Mouse (Mus musculus): Measurements from ENCODE around the gene Gga1. TPM values are rescaled to one million over a fixed set of nuclear protein-coding genes. Genes with fewer than 3 reads are reported as not detected.

Gga1 gene
- polyA plus RNA-seq, 1 experiment from 2014 or later = 29.3 TPM

DNA sequence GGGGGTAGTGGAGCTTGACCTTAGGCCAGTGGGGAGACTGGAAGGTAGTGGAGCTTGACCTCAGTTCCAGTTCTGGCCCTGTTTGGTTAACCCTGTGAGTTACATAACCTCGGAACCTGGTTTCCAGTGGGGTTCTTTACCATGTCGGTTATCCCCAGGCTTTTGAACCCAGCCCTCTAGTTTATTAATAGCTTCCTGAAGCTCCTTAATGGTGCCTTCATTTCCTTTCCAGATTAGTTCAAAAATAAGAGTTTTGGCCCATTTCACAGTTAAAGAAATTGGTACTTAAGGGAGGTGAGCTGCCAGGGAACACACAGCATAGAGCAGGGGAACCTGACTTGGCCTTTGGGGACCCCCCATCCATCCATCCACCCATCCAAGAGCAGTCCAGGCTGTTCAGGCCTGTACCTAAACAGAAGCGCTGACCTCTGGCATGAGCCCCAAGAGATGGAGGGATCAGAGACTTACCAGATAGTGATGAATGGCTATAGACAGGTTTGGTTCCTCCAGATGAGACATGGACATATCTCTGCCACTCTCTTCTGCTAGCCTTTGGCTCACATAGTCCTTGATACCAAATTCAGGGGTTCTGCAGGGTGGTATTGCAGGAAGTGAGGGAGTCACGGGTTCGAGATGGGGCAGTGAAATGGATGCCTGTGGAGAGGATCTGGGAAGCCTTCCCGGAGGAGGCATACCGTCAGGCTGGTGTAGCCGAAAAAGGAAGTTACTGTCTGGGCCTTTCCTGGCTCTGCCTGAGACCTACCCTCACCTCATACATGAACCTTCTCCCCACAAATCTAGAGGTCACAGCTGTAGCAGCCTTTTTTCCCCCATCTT lies 38.1 kb downstream of the Gga1 start:
- H3K4me3 ChIP-seq (ENCODE audit: low read depth, low read length) = peak overlapping the region; percentile 72
- peak overlapping the region; percentile 86 for H3K9ac ChIP-seq (ENCODE audit: low read depth, low read length)
- no peaks in the 10 kb centered on the region for H3K27me3 ChIP-seq (ENCODE audit: control insufficient read depth, insufficient read depth, low read length)
- peak overlapping the region; percentile 99 for H3K4me2 ChIP-seq
- peaks cover 22% of the 10 kb centered on the region for H3K4me1 ChIP-seq (ENCODE audit: control insufficient read depth, insufficient read depth, low read length)
- no peaks in the 10 kb centered on the region for H3K9me3 ChIP-seq (replicated peaks; ENCODE audit: control insufficient read depth, low read length)
- no peak for ATAC-seq (replicated peaks; ENCODE audit: insufficient number of reproducible peaks, low FRiP score, low TSS enrichment)
- WGBS (ENCODE audit: insufficient replicate concordance) = 50% methylated on average over 8 of the region's 8 CpGs
- H3K27ac ChIP-seq (ENCODE audit: low read depth, low read length) = no peak overlapping the region
- H3K36me3 ChIP-seq (ENCODE audit: control insufficient read depth, insufficient read depth, low read length) = peaks cover 5% of the 10 kb centered on the region; the same call in 1 of the 2 replicates

DNA sequence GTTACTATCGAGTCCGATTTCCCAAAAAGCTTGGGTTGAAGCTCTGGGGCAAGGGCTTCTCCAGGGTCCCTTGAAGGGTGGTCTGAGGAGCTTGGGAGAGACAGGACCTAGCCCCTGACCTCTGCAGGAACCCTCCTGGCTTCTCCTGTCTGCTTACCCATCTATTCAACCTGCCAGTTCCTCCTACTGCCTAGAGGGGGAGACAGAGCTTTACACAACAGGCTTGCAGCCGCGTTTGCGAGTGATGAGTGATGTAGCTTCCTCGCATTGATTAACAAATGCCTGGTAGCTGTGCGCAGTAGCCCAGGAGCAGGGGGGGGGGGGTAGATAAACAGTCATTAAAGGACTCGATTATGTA lies 38.6 kb downstream of the Gga1 start:
- ATAC-seq (replicated peaks; ENCODE audit: insufficient number of reproducible peaks, low FRiP score, low TSS enrichment) = no peak

DNA sequence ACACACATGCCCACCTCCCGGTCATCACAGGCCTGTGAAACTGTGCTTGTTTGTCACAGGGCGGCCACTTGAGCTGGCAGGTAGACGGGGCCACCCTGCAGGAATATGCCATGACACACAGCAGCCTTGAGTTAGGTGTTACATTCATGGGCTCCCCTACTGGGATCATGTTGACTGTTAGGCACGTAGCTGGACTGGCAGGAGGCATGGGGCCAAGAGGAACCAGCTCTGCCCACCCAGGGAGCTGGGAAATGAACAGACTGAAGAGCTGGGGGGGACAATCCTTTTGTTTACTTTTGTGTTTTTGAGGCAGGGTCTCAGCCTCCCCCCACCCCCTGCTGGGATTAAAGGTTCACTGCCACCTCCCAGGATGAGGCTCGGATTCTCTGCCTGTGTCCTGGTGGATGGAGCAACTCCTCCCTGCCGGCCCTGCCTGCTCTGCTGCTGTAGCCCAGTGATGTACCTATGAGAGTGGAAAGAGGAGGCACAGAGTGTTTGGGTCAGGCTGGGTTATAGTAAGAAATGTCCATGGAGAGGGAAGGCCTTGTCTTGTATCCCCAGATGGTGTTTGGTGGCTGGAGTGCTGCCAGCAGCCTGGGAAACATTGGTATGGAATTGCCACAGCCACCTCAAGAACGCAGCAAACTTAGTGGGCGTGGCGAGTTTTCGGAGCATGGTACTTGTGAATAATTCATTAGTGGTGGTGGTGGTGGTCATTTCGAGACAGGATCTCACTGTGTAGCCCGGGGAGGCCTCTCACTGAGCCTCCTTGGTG lies 39.2 kb downstream of the Gga1 start:
- Histone ChIP-seq H3K9me3 (replicated peaks; ENCODE audit: control insufficient read depth, low read length) (no peaks in the 10 kb centered on the region), H3K4me3 (ENCODE audit: low read depth, low read length) (peak overlapping the region; percentile 17; the same call in 1 of the 2 replicates), H3K36me3 (ENCODE audit: control insufficient read depth, insufficient read depth, low read length) (peaks cover 2% of the 10 kb centered on the region; the same call in 1 of the 2 replicates), H3K27ac (ENCODE audit: low read depth, low read length) (no peak overlapping the region), H3K27me3 (ENCODE audit: control insufficient read depth, insufficient read depth, low read length) (no peaks in the 10 kb centered on the region), H3K4me1 (ENCODE audit: control insufficient read depth, insufficient read depth, low read length) (peaks cover 22% of the 10 kb centered on the region), H3K4me2 (peak overlapping the region; percentile 99), H3K9ac (ENCODE audit: low read depth, low read length) (no peak overlapping the region)
- ATAC-seq (replicated peaks; ENCODE audit: insufficient number of reproducible peaks, low FRiP score, low TSS enrichment) = no peak
- WGBS (ENCODE audit: insufficient replicate concordance) = 66% methylated on average over 12 of the region's 12 CpGs

More for the DNA sequence above, 38.6 kb downstream of the Gga1 start:
- no peaks in the 10 kb centered on the region for H3K27me3 ChIP-seq (ENCODE audit: control insufficient read depth, insufficient read depth, low read length)
- no peaks in the 10 kb centered on the region for H3K9me3 ChIP-seq (replicated peaks; ENCODE audit: control insufficient read depth, low read length)
- 3% methylated on average over 8 of the region's 8 CpGs for WGBS (ENCODE audit: insufficient replicate concordance)
- H3K4me3 ChIP-seq (ENCODE audit: low read depth, low read length) = peak overlapping the region; percentile 17; the same call in 1 of the 2 replicates
- H3K9ac ChIP-seq (ENCODE audit: low read depth, low read length) = no peak overlapping the region
- H3K4me2 ChIP-seq = peak overlapping the region; percentile 99
- H3K36me3 ChIP-seq (ENCODE audit: control insufficient read depth, insufficient read depth, low read length) = peaks cover 2% of the 10 kb centered on the region; the same call in 1 of the 2 replicates
- H3K27ac ChIP-seq (ENCODE audit: low read depth, low read length) = no peak overlapping the region
- peaks cover 22% of the 10 kb centered on the region for H3K4me1 ChIP-seq (ENCODE audit: control insufficient read depth, insufficient read depth, low read length)

DNA sequence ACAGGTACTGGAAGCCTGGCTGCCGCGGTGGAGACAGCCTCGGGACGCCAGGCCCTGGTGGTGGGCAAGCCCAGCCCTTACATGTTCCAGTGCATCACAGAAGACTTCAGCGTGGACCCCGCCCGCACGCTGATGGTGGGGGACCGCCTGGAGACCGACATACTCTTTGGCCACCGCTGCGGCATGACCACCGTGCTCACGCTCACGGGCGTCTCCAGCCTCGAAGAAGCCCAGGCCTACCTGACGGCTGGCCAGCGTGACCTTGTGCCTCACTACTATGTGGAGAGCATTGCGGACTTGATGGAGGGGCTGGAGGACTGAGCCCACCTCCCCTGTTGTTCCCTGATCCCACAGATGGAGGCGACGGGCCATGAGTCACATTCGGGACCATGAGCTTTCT lies 41.1 kb downstream of the Gga1 start:
- no peaks in the 10 kb centered on the region for H3K9me3 ChIP-seq (replicated peaks; ENCODE audit: control insufficient read depth, low read length)
- WGBS (ENCODE audit: insufficient replicate concordance) = 94% methylated on average over 23 of the region's 23 CpGs
- no peak overlapping the region for H3K27ac ChIP-seq (ENCODE audit: low read depth, low read length)
- no peak overlapping the region for H3K9ac ChIP-seq (ENCODE audit: low read depth, low read length)
- H3K4me2 ChIP-seq = no peak overlapping the region
- H3K4me1 ChIP-seq (ENCODE audit: control insufficient read depth, insufficient read depth, low read length) = peaks cover 22% of the 10 kb centered on the region
- H3K4me3 ChIP-seq (ENCODE audit: low read depth, low read length) = no peak overlapping the region
- H3K36me3 ChIP-seq (ENCODE audit: control insufficient read depth, insufficient read depth, low read length) = no peaks in the 10 kb centered on the region
- no peaks in the 10 kb centered on the region for H3K27me3 ChIP-seq (ENCODE audit: control insufficient read depth, insufficient read depth, low read length)
- ATAC-seq (replicated peaks; ENCODE audit: insufficient number of reproducible peaks, low FRiP score, low TSS enrichment) = no peak

DNA sequence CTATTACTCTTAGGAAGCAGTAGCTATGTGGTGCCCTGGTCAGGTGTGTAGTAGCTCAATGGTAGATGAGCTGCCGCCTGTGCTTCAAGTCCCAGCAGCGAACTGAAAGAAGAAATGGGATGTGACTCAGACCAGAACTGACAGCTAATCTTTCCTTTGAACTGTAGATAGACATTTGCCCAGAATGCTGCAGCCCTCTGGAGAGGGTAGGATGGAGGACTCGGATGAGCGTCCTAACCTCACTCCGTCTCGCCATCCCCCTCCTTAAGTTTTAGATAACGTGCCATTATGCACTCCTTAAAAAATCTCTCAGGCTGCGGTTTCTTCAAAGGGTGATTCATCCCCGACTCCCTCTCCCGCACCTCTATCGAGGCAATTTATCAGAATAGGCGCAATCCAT lies 42.9 kb downstream of the Gga1 start:
- peaks cover 12% of the 10 kb centered on the region for H3K4me1 ChIP-seq (ENCODE audit: control insufficient read depth, insufficient read depth, low read length)
- no peaks in the 10 kb centered on the region for H3K36me3 ChIP-seq (ENCODE audit: control insufficient read depth, insufficient read depth, low read length)
- 63% methylated on average over 12 of the region's 12 CpGs for WGBS (ENCODE audit: insufficient replicate concordance)
- no peak for ATAC-seq (replicated peaks; ENCODE audit: insufficient number of reproducible peaks, low FRiP score, low TSS enrichment)
- H3K4me3 ChIP-seq (ENCODE audit: low read depth, low read length) = no peak overlapping the region
- no peak overlapping the region for H3K9ac ChIP-seq (ENCODE audit: low read depth, low read length)
- H3K4me2 ChIP-seq = no peak overlapping the region
- H3K27me3 ChIP-seq (ENCODE audit: control insufficient read depth, insufficient read depth, low read length) = no peaks in the 10 kb centered on the region
- H3K9me3 ChIP-seq (replicated peaks; ENCODE audit: control insufficient read depth, low read length) = no peaks in the 10 kb centered on the region
- no peak overlapping the region for H3K27ac ChIP-seq (ENCODE audit: low read depth, low read length)

DNA sequence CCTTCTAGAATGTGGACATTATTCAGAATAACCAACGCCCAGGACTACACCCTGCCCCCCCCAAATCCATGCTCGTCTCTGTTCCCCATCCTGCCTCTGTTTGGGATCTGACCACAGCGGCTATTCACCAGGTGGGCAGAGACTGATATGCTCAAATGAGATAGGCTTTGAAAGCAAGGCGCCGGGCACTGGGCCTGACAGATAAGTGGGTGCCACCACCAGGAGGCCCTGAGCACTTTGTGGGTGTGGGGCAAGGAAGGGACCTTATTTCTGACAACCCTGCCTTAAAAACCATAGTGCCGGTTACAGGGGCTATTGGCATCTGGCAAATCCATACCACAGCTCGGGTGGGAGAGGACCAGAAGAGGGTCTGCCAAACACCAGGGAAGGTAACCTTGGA lies 45.7 kb downstream of the Gga1 start:
- Histone ChIP-seq H3K27ac (ENCODE audit: low read depth, low read length) (peak overlapping the region; percentile 65), H3K4me1 (ENCODE audit: control insufficient read depth, insufficient read depth, low read length) (peaks cover 28% of the 10 kb centered on the region), H3K9ac (ENCODE audit: low read depth, low read length) (no peak overlapping the region; the same call in 1 of the 2 replicates), H3K4me2 (peak overlapping the region; percentile 33), H3K4me3 (ENCODE audit: low read depth, low read length) (no peak overlapping the region), H3K9me3 (replicated peaks; ENCODE audit: control insufficient read depth, low read length) (no peaks in the 10 kb centered on the region), H3K36me3 (ENCODE audit: control insufficient read depth, insufficient read depth, low read length) (no peaks in the 10 kb centered on the region), H3K27me3 (ENCODE audit: control insufficient read depth, insufficient read depth, low read length) (no peaks in the 10 kb centered on the region)
- ATAC-seq (replicated peaks; ENCODE audit: insufficient number of reproducible peaks, low FRiP score, low TSS enrichment) = peak; percentile 52; the same call in 1 of the 2 replicates
- WGBS (ENCODE audit: insufficient replicate concordance) = 63% methylated on average over 7 of the region's 7 CpGs

DNA sequence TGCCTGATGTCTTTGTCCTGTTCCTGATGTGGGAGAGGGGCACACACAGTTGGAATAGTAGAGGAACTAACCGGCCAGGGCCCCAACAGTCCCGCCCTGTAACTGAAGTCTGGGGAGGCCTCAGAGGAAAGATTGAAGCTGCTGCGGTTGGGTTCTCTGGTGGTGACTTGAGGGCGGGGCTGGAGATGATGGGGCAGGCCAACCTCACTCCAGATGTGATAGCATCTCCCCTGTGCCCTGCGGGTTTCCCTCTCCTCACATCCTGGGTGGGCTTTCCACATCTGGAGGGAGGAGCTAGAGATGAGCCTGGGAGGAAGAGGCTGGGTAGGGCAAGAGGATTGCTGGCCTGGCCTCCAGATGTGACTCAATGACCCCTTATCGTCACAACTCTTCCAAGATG lies 46.6 kb downstream of the Gga1 start:
- Histone ChIP-seq H3K36me3 (ENCODE audit: control insufficient read depth, insufficient read depth, low read length) (no peaks in the 10 kb centered on the region), H3K9me3 (replicated peaks; ENCODE audit: control insufficient read depth, low read length) (no peaks in the 10 kb centered on the region), H3K27ac (ENCODE audit: low read depth, low read length) (peak overlapping the region; percentile 65), H3K9ac (ENCODE audit: low read depth, low read length) (no peak overlapping the region), H3K4me2 (peak overlapping the region; percentile 23), H3K27me3 (ENCODE audit: control insufficient read depth, insufficient read depth, low read length) (no peaks in the 10 kb centered on the region), H3K4me1 (ENCODE audit: control insufficient read depth, insufficient read depth, low read length) (peaks cover 34% of the 10 kb centered on the region), H3K4me3 (ENCODE audit: low read depth, low read length) (no peak overlapping the region)
- 53% methylated on average over 6 of the region's 6 CpGs for WGBS (ENCODE audit: insufficient replicate concordance)
- ATAC-seq (replicated peaks; ENCODE audit: insufficient number of reproducible peaks, low FRiP score, low TSS enrichment) = no peak

DNA sequence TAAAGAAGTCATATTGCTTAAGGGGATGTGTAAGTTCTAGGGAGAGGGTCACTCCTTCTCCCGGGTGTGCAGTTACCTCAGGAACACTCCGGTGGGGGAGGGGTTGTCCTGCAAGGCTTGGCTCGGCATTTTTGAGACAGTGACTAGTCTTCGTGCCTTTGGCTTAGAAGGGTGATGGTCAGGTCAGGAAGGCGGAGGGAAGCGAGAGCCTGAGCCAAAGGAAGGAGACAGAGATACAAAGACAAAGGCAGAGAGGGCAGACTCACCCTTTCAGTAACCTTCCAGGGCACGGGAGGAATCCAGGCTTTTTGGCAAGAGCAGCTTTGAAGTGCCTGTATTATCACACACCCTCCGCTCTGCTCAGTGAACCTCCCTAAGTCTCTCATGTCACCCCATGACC lies 48.1 kb downstream of the Gga1 start:
- Histone ChIP-seq H3K4me3 (ENCODE audit: low read depth, low read length) (no peak overlapping the region), H3K4me1 (ENCODE audit: control insufficient read depth, insufficient read depth, low read length) (peaks cover 34% of the 10 kb centered on the region), H3K27ac (ENCODE audit: low read depth, low read length) (peak overlapping the region; percentile 91; the same call in 1 of the 2 replicates), H3K36me3 (ENCODE audit: control insufficient read depth, insufficient read depth, low read length) (0 out of 2 replicates have a peak, but pooled peaks cover 2% of the 10 kb centered on the region), H3K4me2 (0 out of 2 replicates have a peak overlapping the region, but pooled peaks have one; percentile 88), H3K27me3 (ENCODE audit: control insufficient read depth, insufficient read depth, low read length) (no peaks in the 10 kb centered on the region), H3K9ac (ENCODE audit: low read depth, low read length) (peak overlapping the region; percentile 68; the same call in 1 of the 2 replicates), H3K9me3 (replicated peaks; ENCODE audit: control insufficient read depth, low read length) (no peaks in the 10 kb centered on the region)
- 28% methylated on average over 8 of the region's 8 CpGs for WGBS (ENCODE audit: insufficient replicate concordance)
- no peak for ATAC-seq (replicated peaks; ENCODE audit: insufficient number of reproducible peaks, low FRiP score, low TSS enrichment)

Measured in heart, embryonic 11.5 days (tissue).